Mouse (Mus musculus) heart, adult 10 weeks (tissue): ENCODE measurements around the gene Scnn1g. TPM values are rescaled to one million over a fixed set of nuclear protein-coding genes. Genes with fewer than 3 reads are reported as not detected.

ENCODE experiments used
- polyA plus RNA-seq: library from polyadenylated mRNA; stranded (reverse); fragments of 350-450 nt; fragmentation: Illumina TruSeq; extraction: RNeasy Lipid Tissue Mini Kit (QIAGEN cat#74804); gene quantifications from one replicate; pipeline ENCODE4 v1.2.3, GENCODE M21; 2014; ENCODE audit warnings: low read depth, low replicate concordance

Gene Scnn1g
- polyA plus RNA-seq, result not detected

GRCm38 (mm10) chr7:121734171-121734831 is at the start of gene Scnn1g:
TSS of gene Scnn1g (plus strand) at chr7:121734479.

GRCm38 (mm10) chr7:121707073-121707667 is 27.1 kb upstream of the Scnn1g start, which contains the start of gene Usp31:
TSS of gene Usp31 (minus strand) at chr7:121707253.

Other genes starting within 250 kb of the Scnn1g start
- gene Usp31, start 27.2 kb upstream of the Scnn1g start, polyA plus RNA-seq, result 5.1 TPM
- not detected for gene Scnn1b, start 130.6 kb downstream of the Scnn1g start, polyA plus RNA-seq
- gene Cog7, start 247.2 kb downstream of the Scnn1g start, polyA plus RNA-seq, result 18.6 TPM